Mouse (Mus musculus) small intestine, adult 2 months (tissue): ENCODE data around the gene Ppm1h.

Experiments
- CTCF ChIP-seq: fragments of 200-500 bp; IDR thresholded peaks from 2 replicates; pipeline ENCODE4 v1.5.1; 2012; ENCODE audit warnings: low read depth, mild to moderate bottlenecking, control low read depth, inconsistent platforms, low read length, moderate library complexity, mixed read lengths; ENCODE audit not compliant: insufficient replicate concordance, insufficient read length; ENCODE audit errors: extremely low read depth
- POLR2A ChIP-seq: fragments of 200-500 bp; IDR thresholded peaks from 2 replicates; pipeline ENCODE4 v1.6.1; 2012; ENCODE audit warnings: low read depth, mild to moderate bottlenecking, control low read depth, inconsistent platforms, low read length, moderate library complexity

DNA sequence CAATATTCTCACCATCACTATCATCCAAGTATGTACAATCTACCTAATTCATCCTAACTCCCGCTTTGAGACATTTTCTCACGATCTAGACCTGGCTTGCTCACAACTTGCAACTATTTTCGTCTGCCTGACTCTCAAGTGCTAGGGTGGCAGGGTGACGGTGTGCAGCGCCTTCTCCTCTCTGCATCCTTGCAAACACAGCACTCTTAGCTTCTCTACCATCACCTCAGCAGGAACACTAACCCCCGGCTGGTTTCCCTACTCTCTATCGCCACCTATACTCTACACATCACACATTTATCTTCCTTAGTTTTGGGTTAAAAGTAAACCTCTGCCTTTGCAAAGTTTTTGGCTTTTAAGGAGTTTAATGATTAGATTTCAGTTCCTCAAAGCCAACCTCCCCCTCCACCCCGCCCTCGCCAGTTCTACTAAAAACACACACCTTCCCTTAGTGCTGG lies 309.1 kb downstream of the Ppm1h start:
- TF ChIP-seq CTCF (peak; percentile 37; the same call in 1 of the 2 replicates), POLR2A (no peak)
